Mouse (Mus musculus): Measurements from ENCODE around the gene Cdh24. TPM values are rescaled to one million over a fixed set of nuclear protein-coding genes. Genes with fewer than 3 reads are reported as not detected.

Gene Cdh24
- 0.11 TPM for polyA plus RNA-seq (2014; fragmentation: Illumina TruSeq; extraction: RNeasy Lipid Tissue Mini Kit (QIAGEN cat#74804))

DNA sequence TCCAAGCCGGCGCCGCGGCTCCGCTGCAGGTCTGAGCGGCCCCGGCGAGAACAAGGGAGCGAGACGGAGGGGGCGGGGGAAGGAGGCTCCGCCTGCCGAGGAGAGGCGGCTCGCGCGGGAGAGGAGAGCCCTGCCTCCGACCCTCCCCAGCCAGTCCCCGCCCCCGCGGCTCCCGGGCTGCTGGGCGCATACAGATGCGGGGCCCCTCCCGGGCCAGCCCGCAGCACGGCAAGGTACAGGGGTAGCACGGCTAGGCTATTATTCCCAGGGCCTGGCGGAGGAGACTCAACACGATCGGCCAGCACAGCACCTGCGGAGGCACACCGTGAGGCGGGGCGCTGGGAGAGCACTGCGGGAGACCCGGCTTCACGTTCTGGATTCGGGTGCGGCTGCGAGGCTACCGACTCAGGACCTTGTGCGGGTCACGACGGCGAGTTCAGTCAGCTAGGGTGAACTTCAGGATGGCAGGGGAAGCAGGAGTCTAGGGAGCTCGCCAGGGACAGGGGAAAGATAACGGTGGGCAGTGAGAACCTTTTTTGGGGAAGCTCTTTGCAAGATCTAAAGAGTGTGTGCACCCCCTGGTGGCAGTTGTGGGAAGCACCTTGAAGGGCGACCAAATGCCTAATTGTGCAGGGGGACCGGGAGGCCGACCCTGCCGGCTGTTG lies at the start of gene Cdh24:
Gene Cdh24 (minus strand): TSS at position 60 of the 665 bp plus-strand sequence.

GRCm38 (mm10) chr14:54686522-54687143 lies 45.5 kb upstream of the Cdh24 start, which contains the start of gene Acin1:
TSS of gene Acin1 (minus strand) at chr14:54686931.

GRCm38 (mm10) chr14:54686063-54686521 lies 44.9 kb upstream of the Cdh24 start, which contains the start of gene 1700123O20Rik:
TSS of gene 1700123O20Rik (plus strand) at chr14:54686216.

GRCm38 (mm10) chr14:54640946-54641304 lies 239 bp downstream of the Cdh24 start, which contains the start of gene Gm17606:
TSS of gene Gm17606 (plus strand) at chr14:54640952.

DNA sequence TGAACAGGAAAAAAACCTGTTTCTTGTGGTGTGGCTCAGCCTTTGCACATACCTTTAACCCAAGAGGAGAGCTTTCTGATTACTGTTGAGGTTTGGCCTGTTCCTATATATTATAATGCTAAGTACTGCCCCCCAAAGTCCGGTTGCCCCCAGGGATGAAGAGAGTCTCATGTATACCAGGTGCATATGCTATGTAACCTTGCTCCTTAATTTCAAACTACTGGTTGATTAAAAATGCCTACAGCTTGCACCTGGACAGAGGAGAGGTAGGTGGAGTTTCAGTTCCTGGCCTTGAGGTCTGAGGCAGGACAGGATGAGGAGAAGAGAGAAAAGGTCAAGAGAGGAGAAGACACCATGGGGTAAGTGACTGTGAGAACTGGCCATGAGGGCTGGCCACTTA lies 20.0 kb downstream of the Cdh24 start, which contains the start of gene Psmb11:
Gene Psmb11 (plus strand): TSS at position 301 of the 400 bp plus-strand sequence.

DNA sequence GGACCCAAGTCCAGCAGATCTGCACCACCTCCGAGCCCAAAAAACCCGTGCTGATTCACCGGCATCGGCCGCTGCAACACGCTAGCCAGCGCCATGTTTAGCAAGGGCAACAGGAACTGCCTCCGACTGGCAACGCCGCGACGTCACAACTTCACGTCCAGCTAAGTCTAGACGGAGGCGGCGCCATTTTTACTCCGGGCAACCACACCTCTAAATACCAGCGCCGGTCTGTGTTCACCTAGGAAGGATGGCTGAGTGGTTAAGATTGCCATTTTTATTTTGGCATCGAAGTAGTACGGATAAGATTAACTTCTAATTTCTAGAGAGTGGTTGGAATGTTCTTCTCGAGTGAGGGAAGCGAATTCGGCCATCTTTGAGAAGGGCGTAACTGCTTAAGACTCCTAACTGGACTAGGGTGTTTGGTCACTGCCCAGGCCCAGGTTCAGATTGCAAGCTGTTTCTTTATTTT lies 23.2 kb downstream of the Cdh24 start, which contains the start of gene Psmb5:
Gene Psmb5 (minus strand): TSS at position 126 of the 469 bp plus-strand sequence.

GRCm38 (mm10) chr14:54605752-54606321 lies 35.3 kb downstream of the Cdh24 start, which contains the start of gene 4931414P19Rik:
TSS of gene 4931414P19Rik (minus strand) at chr14:54605993.

Other genes starting within 250 kb of the Cdh24 start
- gene Slc7a7, start 223.6 kb downstream of the Cdh24 start, polyA plus RNA-seq (2014; fragmentation: Illumina TruSeq; extraction: RNeasy Lipid Tissue Mini Kit (QIAGEN cat#74804)), result 2.0 TPM
- gene Mrpl52, start 214.5 kb downstream of the Cdh24 start, polyA plus RNA-seq (2014; fragmentation: Illumina TruSeq; extraction: RNeasy Lipid Tissue Mini Kit (QIAGEN cat#74804)), result 61.6 TPM
- 72.2 TPM for gene Mmp14, start 209.8 kb downstream of the Cdh24 start, polyA plus RNA-seq (2014; fragmentation: Illumina TruSeq; extraction: RNeasy Lipid Tissue Mini Kit (QIAGEN cat#74804))
- gene Lrp10, start 177.2 kb downstream of the Cdh24 start, polyA plus RNA-seq (2014; fragmentation: Illumina TruSeq; extraction: RNeasy Lipid Tissue Mini Kit (QIAGEN cat#74804)), result 2.9 TPM
- 0.31 TPM for gene Rem2, start 165.3 kb downstream of the Cdh24 start, polyA plus RNA-seq (2014; fragmentation: Illumina TruSeq; extraction: RNeasy Lipid Tissue Mini Kit (QIAGEN cat#74804))
- 64.1 TPM for gene Prmt5, start 123.8 kb downstream of the Cdh24 start, polyA plus RNA-seq (2014; fragmentation: Illumina TruSeq; extraction: RNeasy Lipid Tissue Mini Kit (QIAGEN cat#74804))
- 6.2 TPM for gene Haus4, start 86.7 kb downstream of the Cdh24 start, polyA plus RNA-seq (2014; fragmentation: Illumina TruSeq; extraction: RNeasy Lipid Tissue Mini Kit (QIAGEN cat#74804))
- gene Ajuba, start 63.8 kb downstream of the Cdh24 start, polyA plus RNA-seq (2014; fragmentation: Illumina TruSeq; extraction: RNeasy Lipid Tissue Mini Kit (QIAGEN cat#74804)), result 10.9 TPM
- 2.5 TPM for gene 4931414P19Rik, start 35.4 kb downstream of the Cdh24 start, polyA plus RNA-seq (2014; fragmentation: Illumina TruSeq; extraction: RNeasy Lipid Tissue Mini Kit (QIAGEN cat#74804))
- gene Psmb5, start 23.3 kb downstream of the Cdh24 start, polyA plus RNA-seq (2014; fragmentation: Illumina TruSeq; extraction: RNeasy Lipid Tissue Mini Kit (QIAGEN cat#74804)), result 1.7 TPM
- not detected for gene Psmb11, start 19.9 kb downstream of the Cdh24 start, polyA plus RNA-seq (2014; fragmentation: Illumina TruSeq; extraction: RNeasy Lipid Tissue Mini Kit (QIAGEN cat#74804))
- not detected for gene Gm17606, start 412 bp downstream of the Cdh24 start, polyA plus RNA-seq (2014; fragmentation: Illumina TruSeq; extraction: RNeasy Lipid Tissue Mini Kit (QIAGEN cat#74804))
- gene 1700123O20Rik, start 44.9 kb upstream of the Cdh24 start, polyA plus RNA-seq (2014; fragmentation: Illumina TruSeq; extraction: RNeasy Lipid Tissue Mini Kit (QIAGEN cat#74804)), result 20.2 TPM
- 155 TPM for gene Acin1, start 45.6 kb upstream of the Cdh24 start, polyA plus RNA-seq (2014; fragmentation: Illumina TruSeq; extraction: RNeasy Lipid Tissue Mini Kit (QIAGEN cat#74804))
- gene Gm29776, start 57.5 kb upstream of the Cdh24 start, polyA plus RNA-seq (2014; fragmentation: Illumina TruSeq; extraction: RNeasy Lipid Tissue Mini Kit (QIAGEN cat#74804)), result not detected
- not detected for gene Cebpe, start 70.8 kb upstream of the Cdh24 start, polyA plus RNA-seq (2014; fragmentation: Illumina TruSeq; extraction: RNeasy Lipid Tissue Mini Kit (QIAGEN cat#74804))
- 30.6 TPM for gene Slc7a8, start 140.6 kb upstream of the Cdh24 start, polyA plus RNA-seq (2014; fragmentation: Illumina TruSeq; extraction: RNeasy Lipid Tissue Mini Kit (QIAGEN cat#74804))
- gene Rnf212b, start 172.8 kb upstream of the Cdh24 start, polyA plus RNA-seq (2014; fragmentation: Illumina TruSeq; extraction: RNeasy Lipid Tissue Mini Kit (QIAGEN cat#74804)), result not detected
- gene Homez, start 229.6 kb upstream of the Cdh24 start, polyA plus RNA-seq (2014; fragmentation: Illumina TruSeq; extraction: RNeasy Lipid Tissue Mini Kit (QIAGEN cat#74804)), result 13.4 TPM
- 8.2 TPM for gene Ppp1r3e, start 236.2 kb upstream of the Cdh24 start, polyA plus RNA-seq (2014; fragmentation: Illumina TruSeq; extraction: RNeasy Lipid Tissue Mini Kit (QIAGEN cat#74804))
- 9.4 TPM for gene Bcl2l2, start 242.0 kb upstream of the Cdh24 start, polyA plus RNA-seq (2014; fragmentation: Illumina TruSeq; extraction: RNeasy Lipid Tissue Mini Kit (QIAGEN cat#74804))
- not detected for gene Gm20521, start 242.1 kb upstream of the Cdh24 start, polyA plus RNA-seq (2014; fragmentation: Illumina TruSeq; extraction: RNeasy Lipid Tissue Mini Kit (QIAGEN cat#74804))

Measured in ovary, adult 10 weeks (tissue).